Mouse (Mus musculus) CH12.LX (cell line): ENCODE results near the gene Scarb2. TPM values are rescaled to one million over a fixed set of nuclear protein-coding genes. Genes with fewer than 3 reads are reported as not detected.
A peak's percentile ranks its signal among the peaks of the same experiment; 100 is the strongest.

Source experiments
- DNase-seq: peaks from one replicate; pipeline ENCODE4 v3.0.0-alpha.2; 2013; ENCODE audit errors: extremely low read depth
- H3K27ac ChIP-seq: 2 replicates; pipeline ENCODE4 v1.5.1; 2012; ENCODE audit warnings: low read depth, mild to moderate bottlenecking, control low read depth, moderate library complexity; ENCODE audit not compliant: insufficient read depth
- H3K27me3 ChIP-seq: replicated peaks from 2 replicates; pipeline ENCODE3; 2012; ENCODE audit warnings: inconsistent platforms
- H3K36me3 ChIP-seq, 2 experiments: replicated peaks in 1 of 2; 2 replicates each; pipeline versions ENCODE3 to v1.6.1; 2012; ENCODE audit warnings: inconsistent platforms in 1 of 2, low read length in 1 of 2, mild to moderate bottlenecking in 1 of 2, mixed read lengths in 1 of 2, moderate library complexity in 1 of 2; ENCODE audit not compliant: control insufficient read depth in 1 of 2, insufficient read depth in 1 of 2
- H3K4me1 ChIP-seq, 2 experiments: 2 replicates each; pipeline ENCODE4 v1.6.1; 2012; ENCODE audit warnings: inconsistent platforms in 1 of 2, moderate library complexity in 1 of 2; ENCODE audit not compliant: insufficient read depth in 2 of 2, control insufficient read depth in 1 of 2
- H3K4me2 ChIP-seq: 2 replicates; pipeline ENCODE4 v1.6.1; 2012; ENCODE audit warnings: low read depth, mild to moderate bottlenecking, control low read depth; ENCODE audit not compliant: poor library complexity, insufficient read depth, severe bottlenecking
- H3K4me3 ChIP-seq, 3 experiments: fragments of 150-350 bp in 1 of 3; sonication (generic) in 1 of 3; replicated peaks in 1 of 3; 2 replicates each; pipeline versions ENCODE3 to v1.5.1; 2011 to 2012; ENCODE audit warnings: low read depth in 2 of 3, low read length in 2 of 3, mild to moderate bottlenecking in 2 of 3, moderate library complexity in 2 of 3, control low read depth in 1 of 3, improper control_type of control experiment in 1 of 3, inconsistent platforms in 1 of 3, mixed read lengths in 1 of 3; ENCODE audit not compliant: poor library complexity in 1 of 3
- H3K79me2 ChIP-seq: replicated peaks from 2 replicates; pipeline ENCODE4 v1.6.1; 2012; ENCODE audit warnings: mild to moderate bottlenecking, moderate library complexity; ENCODE audit not compliant: control insufficient read depth, poor library complexity, insufficient read depth, severe bottlenecking; ENCODE audit errors: extremely low read depth
- H3K9ac ChIP-seq: 2 replicates; pipeline ENCODE4 v1.6.1; 2012; ENCODE audit warnings: low read depth, mild to moderate bottlenecking, control low read depth, moderate library complexity; ENCODE audit not compliant: insufficient read depth
- H3K9me3 ChIP-seq: replicated peaks from 2 replicates; pipeline ENCODE3; 2012; ENCODE audit warnings: low read length, inconsistent platforms, mixed read lengths
- CHD1 ChIP-seq: IDR thresholded peaks from 2 replicates; pipeline ENCODE4 v1.6.1; 2012; ENCODE audit warnings: low read depth, low read length, improper control_type of control experiment, inconsistent platforms
- CHD2 ChIP-seq: IDR thresholded peaks from 2 replicates; pipeline ENCODE4 v1.6.1; 2011; ENCODE audit warnings: low read length, improper control_type of control experiment
- CTCF ChIP-seq, 2 experiments: IDR thresholded peaks in 1 of 2; conservative IDR thresholded peaks in 1 of 2; 2 replicates each; pipeline ENCODE4 v1.5.1; 2011 to 2012; ENCODE audit warnings: low read depth in 2 of 2, low read length in 2 of 2, improper control_type of control experiment in 1 of 2, inconsistent platforms in 1 of 2, mild to moderate bottlenecking in 1 of 2, moderate library complexity in 1 of 2
- E2F4 ChIP-seq: IDR thresholded peaks from 2 replicates; pipeline ENCODE4 v1.6.1; 2011; ENCODE audit warnings: low read depth, low read length, improper control_type of control experiment; ENCODE audit not compliant: insufficient replicate concordance
- ELF1 ChIP-seq: IDR thresholded peaks from 2 replicates; pipeline ENCODE4 v1.6.1; 2014; ENCODE audit warnings: low read depth, mild to moderate bottlenecking, inconsistent platforms, low read length, improper control_type of control experiment
- GABPA ChIP-seq: IDR thresholded peaks from 2 replicates; pipeline ENCODE4 v1.6.1; 2012; ENCODE audit warnings: low read depth, low read length, improper control_type of control experiment, inconsistent platforms; ENCODE audit not compliant: insufficient replicate concordance
- HCFC1 ChIP-seq: IDR thresholded peaks from 2 replicates; pipeline ENCODE4 v1.6.1; 2012; ENCODE audit warnings: low read depth, mild to moderate bottlenecking, inconsistent platforms, low read length, improper control_type of control experiment
- IRF4 ChIP-seq: IDR thresholded peaks from 2 replicates; pipeline ENCODE4 v1.6.1; 2014; ENCODE audit warnings: low read depth, mild to moderate bottlenecking, inconsistent platforms, low read length, improper control_type of control experiment
- JUN ChIP-seq: IDR thresholded peaks from 2 replicates; pipeline ENCODE4 v1.6.1; 2011; ENCODE audit warnings: low read depth, mild to moderate bottlenecking, low read length, improper control_type of control experiment, moderate library complexity; ENCODE audit not compliant: insufficient read depth
- JUND ChIP-seq: conservative IDR thresholded peaks from 2 replicates; pipeline ENCODE4 v1.6.1; 2011; ENCODE audit warnings: low read depth, low read length, improper control_type of control experiment
- KAT2A ChIP-seq: IDR thresholded peaks from 2 replicates; pipeline ENCODE4 v1.6.1; 2012; ENCODE audit warnings: low read length, improper control_type of control experiment, inconsistent platforms; ENCODE audit not compliant: insufficient replicate concordance
- MAX ChIP-seq: IDR thresholded peaks from 2 replicates; pipeline ENCODE4 v1.6.1; 2011; ENCODE audit warnings: low read length, improper control_type of control experiment
- MYC ChIP-seq: IDR thresholded peaks from 2 replicates; pipeline ENCODE4 v1.6.1; 2011; ENCODE audit warnings: low read depth, mild to moderate bottlenecking, improper control_type of control experiment, low read length
- NELFE ChIP-seq: IDR thresholded peaks from 2 replicates; pipeline ENCODE4 v1.6.1; 2011; ENCODE audit warnings: low read depth, low read length, improper control_type of control experiment
- POLR2A ChIP-seq: IDR thresholded peaks from 2 replicates; pipeline ENCODE4 v1.6.1; 2011; ENCODE audit warnings: low read depth, mild to moderate bottlenecking, improper control_type of control experiment, low read length
- POLR2AphosphoS2 ChIP-seq: IDR thresholded peaks from 2 replicates; pipeline ENCODE4 v1.6.1; 2011; ENCODE audit warnings: low read depth, low read length, improper control_type of control experiment
- SMC3 ChIP-seq: IDR thresholded peaks from 2 replicates; pipeline ENCODE4 v1.6.1; 2011; ENCODE audit warnings: low read depth, low read length, improper control_type of control experiment
- TBP ChIP-seq: conservative IDR thresholded peaks from 2 replicates; pipeline ENCODE4 v1.6.1; 2011; ENCODE audit warnings: low read depth, low read length, improper control_type of control experiment
- TCF12 ChIP-seq: IDR thresholded peaks from 2 replicates; pipeline ENCODE4 v1.6.1; 2014; ENCODE audit warnings: low read depth, mild to moderate bottlenecking, inconsistent platforms, low read length, improper control_type of control experiment
- UBTF ChIP-seq: IDR thresholded peaks from 2 replicates; pipeline ENCODE4 v1.6.1; 2012; ENCODE audit warnings: low read depth, mild to moderate bottlenecking, inconsistent platforms, low read length, improper control_type of control experiment, moderate library complexity
- USF2 ChIP-seq: conservative IDR thresholded peaks from 2 replicates; pipeline ENCODE4 v1.6.1; 2011; ENCODE audit warnings: low read depth, low read length, improper control_type of control experiment
- ZC3H11A ChIP-seq: IDR thresholded peaks from 2 replicates; pipeline ENCODE4 v1.6.1; 2012; ENCODE audit warnings: low read depth, mild to moderate bottlenecking, inconsistent platforms, low read length, improper control_type of control experiment
- ZKSCAN1 ChIP-seq: IDR thresholded peaks from 2 replicates; pipeline ENCODE4 v1.6.1; 2012; ENCODE audit warnings: low read depth, inconsistent platforms, low read length, improper control_type of control experiment, borderline replicate concordance
- dilution Hi-C: fragments of 300-500 bp; cut with MboI; formaldehyde crosslinking; loops from 2 replicates; pipeline ENCODE4 v1.14.3; 2020; ENCODE audit warnings: low sequenced_read_pairs; ENCODE audit not compliant: extremely low pct_unique_long_range_greater_than_20kb, extremely low pct_ligation_motif_present
- in situ Hi-C: fragments of 300-500 bp; cut with MboI; formaldehyde crosslinking; loops from 3 replicates; pipeline ENCODE4 v1.14.3; 2019; ENCODE audit warnings: low sequenced_read_pairs, low pct_ligation_motif_present, low pct_unique_long_range_greater_than_20kb, mixed read lengths
- polyA plus RNA-seq: library from polyadenylated mRNA; unstranded; fragments of >175 nt; gene quantifications from 2 replicates; pipeline ENCODE4 v1.2.1, GENCODE M21; 2012; ENCODE audit warnings: low read depth; ENCODE audit not compliant: insufficient read length
- total RNA-seq, 2 experiments: library from RNA; depleted of rRNA; stranded (reverse); fragments of 300-350 nt in 1 of 2; fragments of >200 nt in 1 of 2; gene quantifications; 2 replicates each; pipeline ENCODE4 v1.2.3; 2012 to 2014

The Scarb2 gene
- total and polyA plus RNA-seq, 3 experiments: 7.2 to 9.5 (median 9.2) TPM

GRCm38 (mm10) chr5:92434571-92434985 lies 72.1 kb downstream of the Scarb2 start:
- in situ Hi-C loops: no loop called here
- Histone ChIP-seq H3K27me3 (no peaks in the 10 kb centered on the region), H3K79me2 (peaks cover 39% of the 10 kb centered on the region), H3K4me2 (peak overlapping the region; percentile 73; the same call in 1 of the 2 replicates), H3K9me3 (no peaks in the 10 kb centered on the region), H3K4me3 (peak overlapping the region; percentile 82 to 97 (median 92))
- TF ChIP-seq CHD1 (0 out of 2 replicates have a peak, but pooled peaks have one; percentile 12), MAX (no peak)
- TF ChIP-seq, all 38 proteins: peak for 1
- H3K27ac ChIP-seq: peak overlapping the region; percentile 23; the same call in 1 of the 2 replicates
- H3K9ac ChIP-seq: peak overlapping the region; percentile 94
- dilution Hi-C loops: no loop called here
- DNase-seq: peak; percentile 24
- peaks cover 0 to 22% of the 10 kb centered on the region in 2 experiments; a peak in 2 of 4 replicates for H3K4me1 ChIP-seq
- peaks cover 3 to 16% of the 10 kb centered on the region in 2 experiments for H3K36me3 ChIP-seq

DNA sequence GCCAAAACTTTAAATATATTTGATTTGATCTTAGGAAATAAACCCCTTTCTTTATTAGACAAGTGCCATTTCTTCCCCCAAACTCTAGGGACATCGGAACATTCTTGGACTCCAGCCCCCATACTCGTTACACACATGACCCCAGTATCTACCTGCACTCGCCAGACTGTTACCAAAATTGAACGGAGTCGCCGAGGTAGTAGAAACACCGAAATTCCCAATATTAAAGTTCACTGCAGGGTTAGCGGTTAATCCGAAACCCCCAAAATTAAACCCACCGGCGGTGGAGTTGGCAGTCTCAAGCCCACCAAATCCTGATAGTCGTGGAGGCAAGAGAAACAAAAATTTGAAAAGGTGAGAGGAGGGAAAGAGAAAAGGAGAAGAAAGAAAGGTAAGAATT lies 72.6 kb downstream of the Scarb2 start:
- dilution Hi-C loops: no loop called here
- H3K9me3 ChIP-seq: no peaks in the 10 kb centered on the region
- no peak overlapping the region for H3K27ac ChIP-seq
- in situ Hi-C loops: no loop called here
- peak overlapping the region; percentile 73 for H3K4me2 ChIP-seq
- peak overlapping the region; percentile 82 to 97 (median 92) for H3K4me3 ChIP-seq
- no peak for DNase-seq
- peaks cover 5 to 21% of the 10 kb centered on the region in 2 experiments for H3K36me3 ChIP-seq
- H3K27me3 ChIP-seq: no peaks in the 10 kb centered on the region
- TF ChIP-seq POLR2A: no peak
- no peak for TF ChIP-seq GABPA
- TF ChIP-seq ZKSCAN1: no peak
- no peak for TF ChIP-seq TBP
- TF ChIP-seq UBTF: no peak
- TF ChIP-seq USF2: no peak
- TF ChIP-seq HCFC1: no peak
- TF ChIP-seq JUND: no peak
- TF ChIP-seq TCF12: no peak
- no peak for TF ChIP-seq CHD2
- TF ChIP-seq, all 38 proteins: peak for 0
- Histone ChIP-seq H3K4me1 (peaks cover 0 to 22% of the 10 kb centered on the region in 2 experiments; a peak in 2 of 4 replicates), H3K79me2 (peaks cover 39% of the 10 kb centered on the region), H3K9ac (peak overlapping the region; percentile 94)

GRCm38 (mm10) chr5:92431611-92432010 lies 75.0 kb downstream of the Scarb2 start:
- no peaks in the 10 kb centered on the region for H3K27me3 ChIP-seq
- TF ChIP-seq IRF4 (no peak), ZKSCAN1 (no peak), TCF12 (no peak), CTCF (conservative IDR thresholded peaks at IDR 0.05 in 1 of 2, IDR thresholded peaks at IDR 0.05 in 1 of 2; ENCODE audit: low read depth in 2 of 2, low read length in 2 of 2) (no peak), ZC3H11A (no peak), JUN (no peak), E2F4 (no peak), POLR2AphosphoS2 (no peak), MYC (no peak), SMC3 (no peak), TBP (no peak), NELFE (no peak), KAT2A (no peak), ELF1 (no peak), CHD1 (no peak)
- H3K9ac ChIP-seq: no peak overlapping the region
- H3K79me2 ChIP-seq: peaks cover 45% of the 10 kb centered on the region
- dilution Hi-C loops (no loop called here), in situ Hi-C loops (no loop called here)
- H3K36me3 ChIP-seq: peaks cover 25 to 44% of the 10 kb centered on the region in 2 experiments
- H3K4me1 ChIP-seq: peaks cover 0 to 22% of the 10 kb centered on the region in 2 experiments; a peak in 2 of 4 replicates
- H3K9me3 ChIP-seq: peaks cover 9% of the 10 kb centered on the region
- no peak overlapping the region for H3K4me3 ChIP-seq
- H3K27ac ChIP-seq: no peak overlapping the region
- DNase-seq: no peak
- no peak overlapping the region for H3K4me2 ChIP-seq
